8 mouse cellular contexts compared by ENCODE assay signal in genomic region chr12:15811682-15812081, GRCm38 (mm10). TPM values are rescaled to one million over a fixed set of nuclear protein-coding genes. Genes with fewer than 3 reads are reported as not detected.
DNase-seq lines count a peak whose midpoint lies in the region; ATAC-seq and TF ChIP-seq lines count a peak whose summit lies in the region.

No protein-coding gene starts in this region.

- TF ChIP-seq CTCF in thymus, adult 2 months (IDR thresholded peaks at IDR 0.05; ENCODE audit: borderline replicate concordance, control insufficient read depth, extremely low read depth, insufficient read depth, low read length, poor library complexity) = no peak

- peaks cover 35% of the 10 kb centered on the region for H3K36me3 ChIP-seq in heart, embryonic 10.5 days
- H3K36me3 ChIP-seq in kidney, embryonic 14.5 days (ENCODE audit: control insufficient read depth, insufficient read depth, low read length) = peaks cover 27% of the 10 kb centered on the region
- peaks cover 12% of the 10 kb centered on the region for H3K36me3 ChIP-seq in midbrain, embryonic 15.5 days (replicated peaks)
- H3K36me3 ChIP-seq in thymus, adult 2 months (ENCODE audit: control insufficient read depth, insufficient read depth, low read length) = peaks cover 6% of the 10 kb centered on the region

- no peaks in the 10 kb centered on the region for H3K9me3 ChIP-seq in heart, embryonic 10.5 days
- no peaks in the 10 kb centered on the region for H3K9me3 ChIP-seq in kidney, embryonic 14.5 days (ENCODE audit: control insufficient read depth, low read length)
- no peaks in the 10 kb centered on the region for H3K9me3 ChIP-seq in midbrain, embryonic 15.5 days

- H3K4me3 ChIP-seq in heart, embryonic 10.5 days = peak overlapping the region; percentile 90
- peak overlapping the region; percentile 83; the same call in 1 of the 2 replicates for H3K4me3 ChIP-seq in kidney, embryonic 14.5 days (ENCODE audit: low read length)
- H3K4me3 ChIP-seq in midbrain, embryonic 15.5 days = peak overlapping the region; percentile 99
- H3K4me3 ChIP-seq in thymus, adult 2 months (ENCODE audit: control insufficient read depth, insufficient read depth, low read length) = no peak overlapping the region

- H3K4me2 ChIP-seq in kidney, embryonic 14.5 days (replicated peaks; ENCODE audit: low read depth, low read length) = peak overlapping the region; percentile 66
- H3K4me2 ChIP-seq in midbrain, embryonic 15.5 days = peak overlapping the region; percentile 62

- peaks cover 33% of the 10 kb centered on the region for H3K4me1 ChIP-seq in heart, embryonic 10.5 days
- peaks cover 10% of the 10 kb centered on the region; the same call in 1 of the 2 replicates for H3K4me1 ChIP-seq in kidney, embryonic 14.5 days (ENCODE audit: control insufficient read depth, insufficient read depth, low read length)
- peaks cover 48% of the 10 kb centered on the region for H3K4me1 ChIP-seq in midbrain, embryonic 15.5 days
- H3K4me1 ChIP-seq in thymus, adult 2 months (replicated peaks; ENCODE audit: control insufficient read depth, insufficient read depth, low read length) = peaks cover 28% of the 10 kb centered on the region

- peak overlapping the region; percentile 65; the same call in 1 of the 2 replicates for H3K27ac ChIP-seq in heart, embryonic 10.5 days
- no peak overlapping the region for H3K27ac ChIP-seq in kidney, embryonic 14.5 days (ENCODE audit: low read depth, low read length)
- peak overlapping the region; percentile 98 for H3K27ac ChIP-seq in midbrain, embryonic 15.5 days
- no peak overlapping the region for H3K27ac ChIP-seq in thymus, adult 2 months (ENCODE audit: control insufficient read depth, insufficient read depth, low read length)

- DNase-seq in B cell, adult 2 months = peak; percentile 52 to 61
- peak; percentile 39 for DNase-seq in NIH3T3 (ENCODE audit: low read depth)
- no peak for DNase-seq in heart, embryonic 10.5 days (ENCODE audit: low spot score)
- no peak for DNase-seq in thymus, postnatal 4 days
- DNase-seq in thymus, adult 2 months = no peak
- no peak for DNase-seq in layer of hippocampus, postnatal 36 days

- H3K9ac ChIP-seq in kidney, embryonic 14.5 days (ENCODE audit: low read depth, low read length) = peak overlapping the region; percentile 19; the same call in 1 of the 2 replicates
- peak overlapping the region; percentile 100 for H3K9ac ChIP-seq in midbrain, embryonic 15.5 days

- TF ChIP-seq POLR2A in thymus, adult 2 months (IDR thresholded peaks at IDR 0.05; ENCODE audit: control insufficient read depth, extremely low read depth, insufficient read depth, low read length, poor library complexity) = no peak

- no peaks in the 10 kb centered on the region for H3K27me3 ChIP-seq in heart, embryonic 10.5 days (ENCODE audit: insufficient read depth, poor library complexity, severe bottlenecking)
- H3K27me3 ChIP-seq in kidney, embryonic 14.5 days (ENCODE audit: control insufficient read depth, insufficient read depth, low read length) = no peaks in the 10 kb centered on the region
- no peaks in the 10 kb centered on the region for H3K27me3 ChIP-seq in midbrain, embryonic 15.5 days (replicated peaks)
- no peaks in the 10 kb centered on the region for H3K27me3 ChIP-seq in thymus, adult 2 months (ENCODE audit: control insufficient read depth, insufficient read depth, low read length)

- no peak for ATAC-seq in kidney, embryonic 14.5 days (ENCODE audit: low FRiP score, low TSS enrichment)
- no peak for ATAC-seq in midbrain, embryonic 15.5 days (replicated peaks)

- 25% methylated on average over 4 of the region's 4 CpGs for WGBS in heart, embryonic 10.5 days
- 17% methylated on average over 4 of the region's 4 CpGs for WGBS in kidney, embryonic 14.5 days
- 10% methylated on average over 4 of the region's 4 CpGs for WGBS in midbrain, embryonic 15.5 days
- 61% methylated on average over 4 of the region's 4 CpGs for WGBS in thymus, adult 2 months

RNA-seq across cellular contexts. Expression of gene Trib2, which starts 5.0 kb away (rescaled TPM):
- 30.8 and 61.0 TPM in 2 replicates for polyA plus RNA-seq in heart, embryonic 10.5 days (2016; fragmentation: Nextera tagmentation; extraction: Ambion mirVana)
- polyA plus RNA-seq in kidney, embryonic 14.5 days (2014; fragmentation: Nextera tagmentation; extraction: Ambion mirVana) = 28.7 and 58.7 TPM in 2 replicates
- 131 and 148 TPM in 2 replicates for polyA plus RNA-seq in midbrain, embryonic 15.5 days (2015; fragmentation: Nextera tagmentation; extraction: Ambion mirVana)
- 46.3 and 49.5 TPM in 2 replicates for polyA plus RNA-seq in thymus, adult 2 months (2012; rRNA removed)
- total RNA-seq in layer of hippocampus, postnatal 36 days (2021) = 10 to 100 TPM; 34.0 to 40.5 TPM

Comparison
In these comparisons a context has a peak if more than half of its experiments do, and no peak if none do; other contexts are left out.
1. DNase-seq: peak in B cell, adult 2 months (2 of 2) and NIH3T3 (single experiment); none in heart, embryonic 10.5 days (single experiment), thymus, postnatal 4 days (single experiment), thymus, adult 2 months (single experiment) and layer of hippocampus, postnatal 36 days (0 of 2).
2. H3K27ac ChIP-seq: peak in heart, embryonic 10.5 days (single experiment) and midbrain, embryonic 15.5 days (single experiment); none in kidney, embryonic 14.5 days (single experiment) and thymus, adult 2 months (single experiment).